Mouse (Mus musculus) frontal cortex, postnatal 14 days (tissue): ENCODE data around the gene Filip1l.

Source experiments
- DNase-seq, 2 experiments: peaks; one replicate each; pipeline ENCODE4 v3.0.0; 2022; ENCODE audit warnings: low spot score in 2 of 2

Filip1l gene

DNA sequence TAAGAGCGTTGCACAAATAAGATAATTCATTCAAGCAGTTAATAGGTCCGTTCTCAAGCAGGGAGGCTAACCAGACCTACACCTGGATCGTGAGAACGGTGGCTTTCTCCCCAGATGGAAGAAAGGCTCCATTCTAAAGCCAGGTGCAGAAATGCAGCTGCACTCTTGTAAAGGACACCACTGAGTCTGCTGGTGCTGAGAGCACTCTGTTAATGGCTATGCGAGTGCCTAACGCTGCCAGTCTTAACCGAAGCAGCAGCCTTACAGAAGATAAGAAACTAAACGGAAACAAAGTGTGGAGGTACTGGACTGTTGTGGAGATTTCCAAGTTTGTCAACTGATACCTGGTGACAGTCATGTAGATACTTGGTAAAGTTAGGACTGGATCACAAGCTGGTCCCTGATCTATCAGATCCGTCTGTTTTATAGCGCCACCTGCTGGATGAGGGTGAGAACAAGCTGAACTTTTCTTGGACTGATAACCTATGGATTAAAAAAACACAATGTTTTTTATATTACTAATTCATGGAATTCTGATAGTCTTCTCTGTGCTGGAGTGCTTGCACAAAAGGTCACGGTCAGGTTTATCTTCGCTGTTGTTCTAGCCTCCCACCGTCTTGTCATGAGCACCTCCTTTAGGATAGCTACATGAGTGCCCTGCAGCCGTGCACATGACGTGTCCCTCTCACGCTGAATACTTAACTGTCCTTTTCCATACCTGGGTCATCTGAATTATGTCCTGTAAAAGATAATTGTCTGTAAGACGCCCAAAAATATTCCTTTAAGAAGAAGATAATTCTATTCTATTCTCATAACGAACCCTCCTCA, 45.7 kb downstream of the Filip1l start:
- DNase-seq = peak in 1 of 2 experiments; percentile 63

DNA sequence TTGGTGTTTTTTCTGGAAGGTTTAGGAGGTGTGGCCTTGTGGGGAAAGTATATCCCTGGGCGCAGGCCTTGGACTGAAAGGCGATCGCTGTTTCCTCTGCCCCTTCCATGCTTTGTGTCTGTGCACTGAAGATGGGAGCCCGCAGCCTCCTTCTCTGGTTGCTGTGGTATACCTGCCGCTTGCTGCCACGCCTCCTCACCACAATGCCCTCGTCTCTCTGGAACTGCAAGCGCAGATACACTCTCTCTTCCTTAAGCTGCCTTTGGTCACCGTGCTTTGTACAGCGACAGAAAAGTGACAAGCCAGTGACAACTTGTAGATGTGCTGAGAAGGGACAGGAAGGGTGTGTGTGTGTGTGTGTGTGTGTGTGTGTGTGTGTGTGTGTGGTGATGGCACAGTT, 46.7 kb downstream of the Filip1l start:
- DNase-seq = no peak

DNA sequence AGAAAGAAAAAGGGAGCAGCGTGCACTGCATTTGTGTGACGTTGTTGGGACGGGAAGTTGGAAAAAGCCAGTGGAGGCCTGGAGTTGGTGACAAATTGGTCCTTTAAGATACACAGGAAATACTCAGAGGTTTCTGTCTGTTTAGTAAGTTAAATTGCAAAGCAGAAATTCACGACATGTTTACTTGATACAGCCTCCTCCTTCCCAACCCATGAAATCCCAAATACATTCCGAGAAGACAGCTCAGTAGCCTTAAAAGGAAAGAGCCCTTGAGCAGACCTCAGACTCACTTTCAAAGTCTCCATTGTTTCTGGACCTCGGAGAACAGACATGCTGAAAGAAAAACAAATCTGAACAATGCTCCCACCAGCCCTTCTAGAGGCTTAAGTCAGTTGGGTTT, 48.8 kb downstream of the Filip1l start:
- no peak for DNase-seq

DNA sequence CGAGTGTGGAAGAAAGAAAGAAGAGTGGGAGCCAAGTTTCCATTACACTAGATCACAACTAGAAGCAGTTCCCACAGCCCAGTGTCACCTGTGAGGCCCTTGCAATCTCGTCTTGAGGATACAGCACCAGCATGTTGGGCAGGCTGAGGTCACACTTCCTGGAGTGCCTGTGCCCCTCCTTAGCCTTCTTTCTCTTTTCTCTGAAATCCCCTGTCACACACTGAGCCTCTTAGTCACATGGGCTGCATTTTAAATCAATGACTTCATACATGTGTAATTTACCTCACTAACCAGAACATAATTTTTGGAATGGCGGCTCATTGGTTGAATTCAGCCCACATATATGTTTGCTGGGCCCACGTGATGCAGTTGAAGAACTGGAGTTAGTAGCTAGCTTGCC, 50.0 kb downstream of the Filip1l start:
- DNase-seq = no peak

DNA sequence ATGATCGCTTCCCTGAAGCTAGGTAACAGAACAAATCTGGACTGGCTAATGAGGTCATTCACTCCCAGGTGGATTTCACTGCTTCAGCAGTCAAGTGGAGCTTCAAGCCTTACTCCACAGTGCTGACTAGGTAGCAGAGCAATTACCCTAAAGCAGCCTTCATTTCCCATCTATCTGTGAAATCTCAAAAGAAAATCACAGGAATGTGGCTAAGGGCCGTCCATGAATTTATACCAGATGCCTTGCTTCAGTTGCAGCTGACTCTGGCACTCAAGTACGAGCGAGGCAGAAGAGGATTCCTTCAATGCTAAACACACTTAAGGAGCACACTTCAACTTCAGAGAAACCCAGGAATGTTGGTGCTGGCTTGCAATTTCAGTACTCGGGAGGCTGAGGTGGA, 50.9 kb downstream of the Filip1l start:
- no peak for DNase-seq

DNA sequence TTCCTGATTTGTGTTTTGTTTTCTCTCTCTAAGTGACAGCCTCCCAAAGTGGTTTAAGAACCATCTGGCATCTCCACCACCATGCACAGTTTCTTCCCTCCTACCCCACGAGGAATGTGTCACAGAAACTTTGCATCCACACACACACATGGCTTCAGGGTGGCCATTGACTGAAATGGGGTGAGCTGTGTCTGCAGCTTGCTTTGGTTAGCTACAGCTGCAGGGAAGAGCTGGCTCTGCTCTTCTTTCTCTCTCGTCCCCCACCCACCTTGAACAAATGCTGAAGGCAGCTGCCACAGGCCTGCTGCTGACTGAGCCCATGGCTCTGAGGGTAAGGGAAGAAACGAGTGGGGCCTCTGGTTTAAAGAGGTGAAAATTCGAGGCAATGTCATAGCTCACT, 59.9 kb downstream of the Filip1l start:
- DNase-seq = no peak

DNA sequence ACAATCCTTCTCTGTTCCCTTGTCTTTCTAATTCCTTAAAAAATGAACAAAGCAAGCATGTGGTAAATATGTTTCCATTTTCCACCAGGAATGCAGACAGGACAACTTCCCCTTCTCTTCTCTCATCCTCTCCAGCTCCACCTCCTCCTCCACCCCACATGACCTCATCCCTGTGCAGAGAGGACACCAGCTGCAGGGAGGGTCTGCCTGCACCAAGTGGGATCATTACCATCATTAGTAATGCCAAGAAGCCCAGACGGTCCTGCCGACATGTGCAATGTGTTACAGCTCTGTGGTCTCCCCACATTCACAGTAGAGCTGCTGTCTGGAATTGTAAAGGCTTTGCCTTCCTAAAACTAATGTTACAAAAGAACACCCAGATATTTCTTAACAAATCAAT, 63.2 kb downstream of the Filip1l start:
- no peak for DNase-seq

DNA sequence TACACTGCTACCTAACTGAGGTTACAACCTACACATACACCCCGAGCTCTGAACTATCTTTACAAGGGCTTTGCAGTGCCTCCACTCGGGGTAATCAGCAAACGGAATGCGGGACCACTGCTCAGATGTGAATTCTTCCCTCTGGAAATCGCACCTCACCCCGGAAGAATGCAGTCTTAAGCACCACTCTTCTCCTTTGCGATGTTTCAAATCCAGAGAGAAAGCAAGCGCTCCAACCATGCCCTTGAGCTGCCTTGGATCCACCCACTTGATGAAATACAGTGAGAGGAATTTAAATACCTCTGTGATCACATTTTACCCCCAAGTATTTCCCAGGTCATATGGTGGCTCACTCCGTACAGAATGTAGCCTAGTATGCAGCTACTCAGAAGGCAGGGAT, 64.1 kb downstream of the Filip1l start:
- no peak for DNase-seq

DNA sequence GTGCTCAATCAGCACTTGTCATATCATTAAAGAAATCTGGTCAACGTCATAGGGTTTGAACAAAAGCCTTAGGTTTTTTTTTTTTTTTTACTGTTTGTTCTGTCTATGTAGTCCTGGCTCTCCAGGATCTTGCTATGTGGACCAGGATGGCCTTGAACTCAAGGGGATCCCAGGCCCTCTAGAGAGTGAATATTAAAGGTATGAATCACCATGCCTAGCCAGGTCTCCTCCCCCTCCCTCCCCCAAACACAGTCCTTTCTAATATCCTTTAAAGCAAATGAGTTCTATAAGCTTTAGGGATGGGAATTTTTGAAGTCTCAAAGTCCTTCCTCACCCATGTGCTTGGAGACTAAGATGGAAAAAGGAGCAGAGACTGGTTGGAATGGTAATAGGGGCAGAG, 65.1 kb downstream of the Filip1l start:
- DNase-seq = no peak

DNA sequence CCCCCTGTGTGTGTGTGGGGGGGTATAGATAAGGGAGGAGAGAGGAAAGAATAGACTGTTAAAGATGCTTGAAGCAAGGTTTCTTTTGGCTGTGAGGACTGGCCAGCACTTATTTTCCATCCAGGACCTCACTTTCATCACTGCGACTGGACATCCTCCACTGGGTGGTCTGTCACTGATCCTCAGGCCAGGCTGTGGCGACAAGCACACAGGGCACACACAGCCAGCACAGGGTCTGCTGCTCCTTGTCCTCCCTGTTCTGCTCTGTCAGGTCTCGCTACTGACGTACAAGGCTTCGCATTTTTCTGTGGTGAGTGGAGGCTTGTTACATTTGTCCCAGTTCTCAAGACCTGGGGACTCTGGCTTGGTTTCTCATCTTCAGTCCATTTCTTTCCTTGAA, 66.4 kb downstream of the Filip1l start:
- DNase-seq = no peak

DNA sequence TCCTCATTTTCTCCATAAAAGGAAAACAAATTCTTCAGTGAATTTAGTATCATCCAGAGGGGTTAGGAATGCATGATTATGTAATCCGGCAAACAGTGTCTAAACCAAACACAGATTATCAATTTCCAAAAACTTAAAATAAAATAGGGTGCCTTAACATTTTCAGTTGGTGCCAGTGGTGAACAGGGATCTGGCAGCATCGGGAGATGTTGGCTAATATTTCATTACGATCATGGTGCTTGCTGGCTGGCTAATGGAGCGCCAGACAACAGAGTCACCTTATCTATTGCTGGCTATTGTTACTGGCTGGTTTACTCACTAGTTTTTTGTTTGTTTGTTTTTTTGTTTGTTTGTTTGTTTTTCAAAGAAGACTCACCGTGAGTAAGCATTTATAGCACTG, 67.0 kb downstream of the Filip1l start:
- DNase-seq = no peak

DNA sequence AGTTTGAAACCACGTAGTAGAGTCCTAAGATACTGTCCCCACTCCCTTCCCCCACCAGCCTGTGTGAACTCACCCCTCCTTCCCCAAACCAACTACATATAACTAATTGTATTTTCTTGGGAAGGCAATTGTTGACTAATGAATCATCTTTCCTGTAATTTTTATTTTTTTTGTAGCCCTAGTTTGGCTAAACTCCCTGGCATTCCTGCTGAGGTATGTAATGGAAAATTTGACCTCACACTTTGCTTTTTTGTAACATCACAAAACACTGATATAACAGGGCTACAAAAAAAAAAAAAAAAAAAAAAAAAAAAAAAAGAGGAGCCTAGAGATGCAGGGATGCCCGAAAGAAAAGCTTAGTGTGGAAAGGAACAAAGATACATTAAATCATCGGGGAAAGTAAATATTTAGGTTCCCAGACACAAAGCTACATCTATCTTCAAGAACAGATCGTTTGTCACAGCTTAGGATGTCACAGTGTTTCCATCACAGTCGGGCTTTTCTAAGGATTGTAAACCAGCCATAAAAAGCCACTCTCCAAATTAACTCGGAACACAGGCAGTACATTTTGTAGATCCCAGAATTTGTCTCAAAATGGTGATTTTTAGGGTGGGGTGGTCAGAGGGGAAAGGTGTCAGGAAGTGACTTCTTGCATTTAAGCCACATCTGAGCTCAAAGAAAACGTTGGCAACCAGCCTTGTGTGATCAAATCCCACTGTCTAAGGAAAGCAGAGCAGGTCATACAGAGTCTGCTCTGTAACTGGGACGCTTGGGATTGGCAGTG, 68.1 kb downstream of the Filip1l start:
- DNase-seq = no peak

DNA sequence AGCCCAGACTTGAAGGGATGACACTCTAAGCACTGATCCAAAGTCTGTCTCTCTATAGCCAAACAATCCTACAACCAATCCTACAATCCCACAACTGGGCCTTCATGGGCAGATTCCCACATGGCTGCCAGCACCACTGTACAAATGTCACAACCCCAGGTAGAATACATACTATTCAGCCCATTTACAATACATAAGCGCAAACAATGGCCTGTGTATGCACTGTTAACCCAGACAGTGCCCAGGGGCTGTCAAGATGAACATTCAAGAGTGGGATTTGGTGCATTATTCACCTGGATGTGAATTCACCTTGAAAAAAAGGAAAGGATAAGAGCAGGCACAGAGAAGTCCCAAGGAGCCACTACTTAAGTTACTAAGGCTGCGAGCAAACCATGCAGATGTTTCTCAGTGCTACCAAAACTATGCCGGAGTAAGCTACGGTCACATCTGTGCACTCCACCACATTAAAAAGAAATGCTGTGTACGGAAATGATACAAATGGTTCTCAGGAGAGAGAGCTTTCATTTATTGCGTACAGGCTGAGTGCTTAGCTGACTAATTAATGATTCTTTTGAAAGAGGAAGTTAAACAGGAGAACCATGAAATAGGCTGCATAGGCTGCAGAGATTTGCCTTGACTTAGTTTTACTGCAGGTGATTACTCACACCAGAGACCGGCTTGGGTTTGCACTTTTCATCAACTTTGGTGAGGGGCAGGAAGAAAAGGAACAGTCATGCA, 69.0 kb downstream of the Filip1l start:
- no peak for DNase-seq

DNA sequence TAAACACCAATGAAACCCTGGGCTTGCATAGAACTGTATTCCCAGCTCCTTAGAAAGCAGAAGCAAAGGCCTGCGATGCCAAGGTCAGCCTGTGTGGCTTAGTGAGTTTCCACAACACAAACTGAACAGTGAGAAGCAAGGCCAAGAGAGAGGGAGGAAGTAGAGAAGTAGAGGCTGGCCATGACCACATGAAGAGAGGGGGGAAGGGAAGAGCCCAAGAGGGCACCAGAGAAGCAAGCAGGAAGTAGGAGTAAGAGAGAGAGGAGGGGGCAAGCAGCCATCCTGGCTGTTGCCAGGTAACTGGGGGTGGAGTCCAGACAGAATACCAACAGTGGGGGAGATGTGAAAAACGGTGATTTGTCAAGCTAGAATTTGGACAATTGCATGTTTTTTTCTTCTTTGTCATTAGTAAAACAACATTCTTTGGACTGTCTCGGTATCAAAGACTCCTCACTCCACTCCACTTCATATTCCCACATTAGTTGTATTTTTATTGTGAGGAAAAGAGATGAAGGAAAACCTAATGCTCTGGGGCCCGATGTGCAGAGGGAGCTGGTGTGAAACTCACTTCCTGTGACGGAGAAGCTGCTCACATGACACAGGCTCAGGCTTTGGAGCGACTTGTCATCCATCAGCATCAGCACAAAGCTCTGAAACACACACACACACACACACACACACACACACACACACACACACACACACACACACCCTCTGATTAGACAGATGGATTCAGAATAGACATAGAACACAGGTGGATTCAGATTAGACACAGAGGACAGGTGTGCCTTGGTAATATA, 70.3 kb downstream of the Filip1l start:
- DNase-seq = no peak

DNA sequence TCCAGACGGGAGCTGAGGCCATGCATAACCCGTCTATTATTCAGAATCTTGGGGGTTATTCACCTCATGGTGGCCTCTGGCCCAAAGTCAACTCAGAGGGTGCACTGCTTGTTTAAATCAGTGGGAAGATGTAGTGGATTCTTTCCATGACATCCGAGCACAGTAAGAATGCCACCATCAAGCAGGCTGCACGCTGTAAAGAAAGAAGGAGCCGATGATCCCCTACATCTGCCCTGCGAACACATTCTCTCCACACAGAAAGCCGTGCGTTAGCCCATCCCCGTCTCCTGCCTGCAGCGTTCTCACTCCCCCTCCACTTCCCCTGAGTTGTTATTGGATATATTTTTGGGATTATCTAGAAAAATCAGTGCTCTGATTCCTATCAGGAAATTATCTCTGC, 73.8 kb downstream of the Filip1l start:
- no peak for DNase-seq

DNA sequence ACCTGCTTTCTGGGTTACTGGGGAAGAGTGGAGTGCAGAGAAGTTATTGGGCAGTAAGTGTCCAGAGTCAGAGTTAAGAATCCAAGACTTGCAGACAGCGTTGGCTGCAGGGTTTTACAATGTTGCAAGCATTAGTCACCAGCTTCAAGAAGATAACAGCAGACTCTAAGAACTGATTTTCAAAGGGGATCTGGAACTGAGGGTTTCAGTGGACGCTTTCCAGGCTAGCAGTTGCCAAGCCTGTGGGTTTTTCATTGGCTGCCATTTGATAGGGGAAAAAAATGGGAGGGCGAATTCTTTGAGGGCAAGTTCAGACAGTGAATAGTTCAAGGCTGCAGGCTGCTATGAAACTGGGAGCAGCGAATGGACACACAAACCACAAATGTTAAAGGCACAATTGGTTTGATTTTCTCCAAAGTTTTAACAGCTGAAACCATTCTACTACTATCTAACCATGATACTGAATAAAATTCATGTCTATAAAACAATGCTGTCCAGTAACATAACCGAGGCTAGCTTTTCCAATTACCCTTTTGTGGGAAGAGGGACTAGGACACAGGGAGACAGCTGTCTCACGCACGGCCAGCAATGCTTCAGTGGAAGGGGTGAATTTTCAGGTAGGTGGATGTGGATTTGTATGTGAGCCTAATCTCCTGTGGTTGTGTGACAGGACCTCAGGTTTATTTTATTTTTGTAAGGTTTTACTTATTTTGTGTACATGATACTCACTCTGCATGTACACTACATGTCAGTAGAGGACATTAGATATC, 74.8 kb downstream of the Filip1l start:
- DNase-seq = no peak

DNA sequence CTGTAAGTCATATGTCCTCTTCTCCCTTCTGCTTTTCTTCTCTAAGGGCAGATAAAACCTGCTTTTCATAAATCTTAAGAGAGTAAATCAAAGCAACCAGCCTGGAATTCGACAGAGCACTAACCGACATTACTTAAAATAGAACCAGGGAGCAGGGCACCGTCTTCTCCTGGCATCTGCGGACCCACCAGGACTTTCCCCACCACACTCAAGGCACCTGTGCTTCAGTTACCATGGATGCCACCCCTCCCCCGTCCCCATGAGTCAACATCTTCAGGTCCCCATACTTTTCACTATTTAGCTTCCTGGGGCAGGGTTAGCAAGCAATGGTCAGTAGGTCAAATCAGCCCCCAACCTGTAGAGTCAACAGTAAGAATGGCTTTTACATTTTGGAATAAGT, 76.1 kb downstream of the Filip1l start:
- no peak for DNase-seq

DNA sequence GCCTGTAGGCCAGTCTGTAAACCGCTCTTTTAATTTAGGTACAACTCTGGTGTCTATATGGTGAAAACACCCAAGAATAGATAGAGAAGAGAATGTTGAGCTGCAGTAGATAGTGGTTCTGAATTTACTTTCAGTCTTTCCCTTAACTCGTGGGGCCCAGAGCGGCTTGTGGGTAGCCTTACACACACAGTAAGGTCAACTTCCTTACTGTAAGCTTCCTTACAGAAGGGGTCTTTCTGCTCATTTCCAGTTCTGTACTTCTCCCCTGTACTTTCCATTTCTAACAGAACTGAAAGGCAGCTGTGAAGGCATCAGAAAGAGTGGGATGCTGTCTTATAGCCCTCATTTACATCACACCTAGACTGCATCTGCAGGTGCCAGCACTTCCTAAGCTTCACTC, 78.4 kb downstream of the Filip1l start:
- no peak for DNase-seq

DNA sequence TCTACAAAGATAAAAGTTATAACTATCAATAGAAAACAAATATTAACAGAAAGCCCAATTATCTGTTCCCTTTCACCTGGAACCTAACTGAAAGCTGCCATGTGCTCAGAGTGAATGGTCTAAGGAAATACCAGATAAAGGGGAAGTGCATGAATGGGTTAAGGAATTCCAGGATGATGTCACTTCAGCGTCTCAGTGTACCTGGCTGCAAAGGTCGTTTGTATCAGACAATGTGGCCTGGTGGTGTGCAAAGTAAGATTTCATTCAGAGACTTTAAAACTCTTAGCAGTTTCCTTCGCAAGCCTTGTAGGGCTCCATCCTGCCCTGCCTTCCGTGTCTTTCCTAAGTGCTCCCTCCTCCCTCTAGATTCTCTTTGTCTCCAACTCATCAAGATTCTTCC, 80.3 kb downstream of the Filip1l start:
- no peak for DNase-seq

DNA sequence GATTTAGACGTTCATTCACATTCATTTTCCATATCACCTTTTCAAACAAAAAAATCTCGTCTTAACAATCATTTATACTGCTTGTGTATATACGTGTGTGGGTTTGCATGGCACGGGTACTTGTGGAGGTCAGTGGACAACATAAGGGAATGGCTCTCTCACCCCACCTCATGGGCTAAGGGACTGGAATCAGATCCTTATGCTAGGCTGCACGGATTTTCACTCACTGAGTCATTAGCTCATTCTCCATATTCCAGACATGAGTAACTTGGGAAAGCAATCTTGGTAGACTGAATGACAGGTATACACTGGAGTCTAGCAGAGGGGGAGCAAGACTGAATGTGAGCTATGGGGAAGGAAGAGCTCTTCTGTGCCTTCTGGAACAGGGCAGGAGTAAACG, 80.8 kb downstream of the Filip1l start:
- no peak for DNase-seq

DNA sequence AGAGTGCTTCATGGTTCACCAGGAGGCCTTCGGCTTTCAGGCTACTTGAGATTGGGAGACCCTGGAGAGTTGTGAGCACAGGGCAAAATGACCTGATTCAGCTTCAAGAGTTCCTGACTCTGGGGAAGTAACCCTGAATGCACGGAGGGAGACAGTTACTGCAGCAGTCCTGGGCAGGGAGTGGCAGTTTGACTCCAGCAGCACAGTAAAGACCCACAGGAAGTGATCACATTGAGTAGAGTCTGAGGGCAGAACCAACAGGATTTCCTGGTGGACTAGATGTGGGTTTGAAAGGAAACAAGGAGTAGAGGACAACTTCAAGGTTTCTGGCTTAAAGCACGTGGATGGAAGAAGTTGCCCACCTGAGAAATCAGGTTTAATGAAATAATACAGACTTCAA, 81.7 kb downstream of the Filip1l start:
- no peak for DNase-seq
